Mouse (Mus musculus) frontal cortex, adult 2 months (tissue): Measurements from ENCODE around the gene H2-M10.5. TPM values are rescaled to one million over a fixed set of nuclear protein-coding genes. Genes with fewer than 3 reads are reported as not detected.
"Not testable (repeated sequence)": the region's sequence is repeated elsewhere in the genome, so short reads cannot be mapped to it uniquely, and the experiment has no call there.

ENCODE experiments used
- DNase-seq, 2 experiments: peaks; one replicate each; pipeline ENCODE4 v3.0.0; 2022; ENCODE audit warnings: low spot score in 1 of 2; ENCODE audit errors: extremely low spot score in 1 of 2
- polyA plus RNA-seq: library from polyadenylated mRNA; depleted of rRNA; stranded (reverse); fragments of >200 nt; gene quantifications from 2 replicates; pipeline ENCODE4 v1.2.3, GENCODE M21; 2012; rRNA removed

Gene H2-M10.5
- polyA plus RNA-seq = not detected in 2 replicates

GRCm38 (mm10) chr17:36772610-36773009 lies at the start of gene H2-M10.5:
Gene H2-M10.5, plus strand, starts transcription at chr17:36772910.
- DNase-seq = not testable (repeated sequence)

GRCm38 (mm10) chr17:36726046-36726445 lies 46.7 kb upstream of the H2-M10.5 start:
- DNase-seq = peak in 1 of 2 experiments; percentile 61

GRCm38 (mm10) chr17:36763816-36764215 lies 8.9 kb upstream of the H2-M10.5 start:
- no peak for DNase-seq

GRCm38 (mm10) chr17:36764244-36764643 lies 8.5 kb upstream of the H2-M10.5 start:
- DNase-seq = peak; percentile 18 to 69

- DNase-seq = not testable (repeated sequence)
Measured at GRCm38 (mm10) chr17:36765403-36765802, 7.3 kb upstream of the H2-M10.5 start.

- no peak for DNase-seq
Measured at GRCm38 (mm10) chr17:36781533-36781932, 8.8 kb downstream of the H2-M10.5 start.

GRCm38 (mm10) chr17:36786483-36786886 lies 13.8 kb downstream of the H2-M10.5 start:
- DNase-seq = peak; percentile 7 to 57

- DNase-seq = no peak
Measured at GRCm38 (mm10) chr17:36788351-36788750, 15.6 kb downstream of the H2-M10.5 start.

GRCm38 (mm10) chr17:36788801-36789200 lies 16.1 kb downstream of the H2-M10.5 start:
- peak; percentile 65 to 95 for DNase-seq

GRCm38 (mm10) chr17:36799493-36799892 lies 26.8 kb downstream of the H2-M10.5 start:
- no peak for DNase-seq

- DNase-seq = not testable (repeated sequence)
Measured at GRCm38 (mm10) chr17:36799921-36800462, 27.3 kb downstream of the H2-M10.5 start.

- DNase-seq = no peak
Measured at GRCm38 (mm10) chr17:36811871-36812270, 39.2 kb downstream of the H2-M10.5 start, which contains the start of gene H2-M10.6. Gene H2-M10.6, plus strand, starts transcription at chr17:36812171.

GRCm38 (mm10) chr17:36824005-36824404 lies 51.3 kb downstream of the H2-M10.5 start:
- DNase-seq = peak in 1 of 2 experiments; percentile 63

- peak in 1 of 2 experiments; percentile 36 for DNase-seq
Measured at GRCm38 (mm10) chr17:36825525-36825924, 52.8 kb downstream of the H2-M10.5 start.

Other genes starting within 250 kb of the H2-M10.5 start
- gene H2-M11, start 225.8 kb upstream of the H2-M10.5 start, polyA plus RNA-seq = not detected in 2 replicates
- gene H2-M9, start 130.2 kb upstream of the H2-M10.5 start, polyA plus RNA-seq = not detected in 2 replicates
- not detected in 2 replicates for gene H2-M1, start 100.7 kb upstream of the H2-M10.5 start, polyA plus RNA-seq
- not detected in 2 replicates for gene H2-M10.6, start 39.3 kb downstream of the H2-M10.5 start, polyA plus RNA-seq
- gene Trim26, start 64.2 kb downstream of the H2-M10.5 start, polyA plus RNA-seq = 20.8 and 21.9 TPM in 2 replicates
- gene Trim15, start 94.3 kb downstream of the H2-M10.5 start, polyA plus RNA-seq = 0.04 and 0.08 TPM in 2 replicates
- 0.06 and 0.08 TPM in 2 replicates for gene Trim10, start 96.7 kb downstream of the H2-M10.5 start, polyA plus RNA-seq
- 0.22 and 0.29 TPM in 2 replicates for gene Trim40, start 117.2 kb downstream of the H2-M10.5 start, polyA plus RNA-seq
- not detected in 2 replicates for gene Trim31, start 125.2 kb downstream of the H2-M10.5 start, polyA plus RNA-seq
- gene Rnf39, start 170.0 kb downstream of the H2-M10.5 start, polyA plus RNA-seq = 4.0 and 5.1 TPM in 2 replicates
- gene Ppp1r11, start 178.8 kb downstream of the H2-M10.5 start, polyA plus RNA-seq = 186 and 189 TPM in 2 replicates
- gene Znrd1, start 185.6 kb downstream of the H2-M10.5 start, polyA plus RNA-seq = 36.4 and 42.2 TPM in 2 replicates
- gene Znrd1as, start 185.7 kb downstream of the H2-M10.5 start, polyA plus RNA-seq = 6.0 and 6.9 TPM in 2 replicates
- gene 2410137M14Rik, start 208.3 kb downstream of the H2-M10.5 start, polyA plus RNA-seq = 0.42 and 1.1 TPM in 2 replicates
- gene H2-M5, start 216.6 kb downstream of the H2-M10.5 start, polyA plus RNA-seq = 2.8 and 3.3 TPM in 2 replicates
- 30.3 and 40.6 TPM in 2 replicates for gene Zfp57, start 228.3 kb downstream of the H2-M10.5 start, polyA plus RNA-seq